Mouse (Mus musculus) hindlimb bud, embryonic 11.5 days (tissue): Measurements from ENCODE around the gene Cda.

ENCODE experiments used
- DNase-seq: peaks from one replicate; pipeline ENCODE4 v3.0.0-alpha.2; 2012; ENCODE audit warnings: low read depth, low spot score; ENCODE audit errors: extremely low spot score

Cda gene

GRCm38 (mm10) chr4:138368498-138369260, 887 bp upstream of the Cda start:
- no peak for DNase-seq

- no peak for DNase-seq
These were observed 1.2 kb downstream of the Cda start for GRCm38 (mm10) chr4:138366561-138366960.

- DNase-seq: no peak
These were observed 4.3 kb downstream of the Cda start for GRCm38 (mm10) chr4:138363511-138363910.

- DNase-seq: no peak
These were observed 4.9 kb downstream of the Cda start for GRCm38 (mm10) chr4:138362883-138363282.

- no peak for DNase-seq
These were observed 6.4 kb downstream of the Cda start for GRCm38 (mm10) chr4:138361370-138361821.

- DNase-seq: no peak
These were observed 9.6 kb downstream of the Cda start for GRCm38 (mm10) chr4:138358176-138358575.

GRCm38 (mm10) chr4:138356551-138356950, 11.2 kb downstream of the Cda start:
- DNase-seq: no peak

- no peak for DNase-seq
These were observed 11.7 kb downstream of the Cda start for GRCm38 (mm10) chr4:138356141-138356540.

GRCm38 (mm10) chr4:138355496-138355895, 12.3 kb downstream of the Cda start:
- no peak for DNase-seq

- no peak for DNase-seq
These were observed 14.2 kb downstream of the Cda start for GRCm38 (mm10) chr4:138353438-138354171.

- no peak for DNase-seq
These were observed 15.1 kb downstream of the Cda start for GRCm38 (mm10) chr4:138352692-138353091.

- DNase-seq: no peak
These were observed 16.0 kb downstream of the Cda start for GRCm38 (mm10) chr4:138351821-138352220.

- no peak for DNase-seq
These were observed 19.1 kb downstream of the Cda start for GRCm38 (mm10) chr4:138348716-138349115.

GRCm38 (mm10) chr4:138347280-138347679, 20.5 kb downstream of the Cda start:
- DNase-seq: no peak

GRCm38 (mm10) chr4:138344891-138345545, 22.8 kb downstream of the Cda start:
- no peak for DNase-seq

GRCm38 (mm10) chr4:138343341-138343837, 24.4 kb downstream of the Cda start:
- no peak for DNase-seq

GRCm38 (mm10) chr4:138342778-138343177, 25.0 kb downstream of the Cda start:
- DNase-seq: no peak

- DNase-seq: no peak
These were observed 25.7 kb downstream of the Cda start for GRCm38 (mm10) chr4:138342048-138342447.

- no peak for DNase-seq
These were observed 26.4 kb downstream of the Cda start for GRCm38 (mm10) chr4:138341393-138341792.

GRCm38 (mm10) chr4:138339963-138340362, 27.8 kb downstream of the Cda start:
- DNase-seq: no peak

- no peak for DNase-seq
These were observed 30.5 kb downstream of the Cda start for GRCm38 (mm10) chr4:138337341-138337740.

- DNase-seq: no peak
These were observed 30.9 kb downstream of the Cda start for GRCm38 (mm10) chr4:138336876-138337275.
